Mouse (Mus musculus) layer of hippocampus, adult 9-10 months (tissue): ENCODE data around the gene 1700123K08Rik.
"Not testable (repeated sequence)": the region's sequence is repeated elsewhere in the genome, so short reads cannot be mapped to it uniquely, and the experiment has no call there.

Experiments
- DNase-seq: peaks from one replicate; pipeline ENCODE4 v3.0.0; 2022; ENCODE audit warnings: low spot score

Gene 1700123K08Rik

GRCm38 (mm10) chr5:138564612-138565011, at the start of gene 1700123K08Rik:
1700123K08Rik (minus strand) TSS chr5:138564712.
- DNase-seq = not testable (repeated sequence)

- DNase-seq = no peak
Observed at GRCm38 (mm10) chr5:138587396-138587795, 22.9 kb upstream of the 1700123K08Rik start.

DNA sequence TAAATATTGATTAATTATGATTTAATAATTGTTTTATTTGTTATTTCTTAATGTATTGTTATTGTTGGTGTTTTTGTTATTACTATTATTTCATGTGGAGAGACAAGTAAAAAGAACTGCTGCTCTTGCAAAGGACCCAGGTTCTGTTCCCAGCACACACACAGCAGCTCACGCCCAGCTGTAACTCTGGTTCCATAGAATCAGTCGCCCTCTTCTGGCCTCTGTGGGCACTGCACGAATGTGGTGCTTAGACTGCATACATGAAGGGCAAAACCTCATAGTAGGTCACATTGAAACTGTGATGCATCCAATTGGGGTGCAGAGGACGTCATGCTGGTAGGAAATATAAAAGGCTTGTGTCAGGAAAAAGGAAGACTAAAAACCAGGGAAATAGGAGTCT, 7.1 kb upstream of the 1700123K08Rik start:
- DNase-seq = no peak

DNA sequence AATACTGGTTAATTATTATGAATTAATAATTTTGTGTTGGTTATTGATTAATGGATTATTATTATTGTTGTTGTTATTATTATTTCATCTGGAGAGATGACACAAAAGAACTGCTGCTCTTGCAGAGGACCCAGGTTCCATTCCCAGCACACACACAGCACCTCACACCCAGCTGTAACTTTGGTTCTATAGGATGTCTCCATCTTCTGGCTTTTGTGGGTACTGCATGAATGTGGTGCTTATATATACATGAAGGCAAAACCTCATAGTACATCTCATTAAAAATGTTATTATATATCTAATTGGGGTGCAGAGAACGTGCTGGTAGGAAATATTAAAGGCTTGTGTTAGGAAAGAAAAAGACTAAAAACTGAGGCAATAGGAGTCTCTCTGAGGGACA, 11.8 kb downstream of the 1700123K08Rik start:
- no peak for DNase-seq

DNA sequence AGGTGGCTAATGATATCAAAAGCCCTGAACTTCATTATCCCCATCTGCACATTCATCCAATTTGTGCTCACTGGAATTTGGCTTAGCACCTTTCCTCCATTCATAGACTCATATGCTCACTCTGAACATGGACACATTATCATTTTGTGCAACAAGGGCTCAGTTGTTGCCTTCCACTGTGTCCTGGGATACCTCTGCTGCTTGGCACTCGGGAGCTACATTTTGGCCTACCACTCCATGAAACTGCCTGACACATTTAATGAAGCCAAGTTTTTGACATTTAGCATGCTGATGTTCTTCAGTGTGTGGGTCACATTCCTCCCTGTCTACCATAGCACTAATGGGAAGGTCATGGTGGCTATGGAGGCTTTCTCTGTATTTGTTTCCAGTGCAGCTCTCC, 32.0 kb downstream of the 1700123K08Rik start:
- DNase-seq = no peak
